Mouse (Mus musculus) 3134 (cell line): ENCODE data around the gene Grrp1.

Experiments used
- DNase-seq: peaks from one replicate; pipeline ENCODE4 v3.0.0-alpha.2; 2011; ENCODE audit warnings: low spot score; ENCODE audit not compliant: insufficient read length; ENCODE audit errors: extremely low read depth

Grrp1 gene

GRCm38 (mm10) chr4:134245148-134245843 is 8.6 kb downstream of the Grrp1 start, which contains the start of gene Zfp593:
Gene Zfp593, minus strand, starts transcription at chr4:134245592.
- peak; percentile 90 for DNase-seq

GRCm38 (mm10) chr4:134243516-134244250 is 10.2 kb downstream of the Grrp1 start, which contains the start of gene E130218I03Rik:
Gene E130218I03Rik, plus strand, starts transcription at chr4:134243662.
- no peak for DNase-seq

GRCm38 (mm10) chr4:134238686-134239085 is 15.2 kb downstream of the Grrp1 start:
- no peak for DNase-seq

GRCm38 (mm10) chr4:134238279-134238651 is 15.6 kb downstream of the Grrp1 start, which contains the start of gene Cnksr1:
Gene Cnksr1, minus strand, starts transcription at chr4:134238399.
- DNase-seq = peak; percentile 72

- DNase-seq = no peak
Measured at GRCm38 (mm10) chr4:134237582-134238278, 16.2 kb downstream of the Grrp1 start.

GRCm38 (mm10) chr4:134234876-134235275 is 19.0 kb downstream of the Grrp1 start:
- no peak for DNase-seq

- no peak for DNase-seq
Measured at GRCm38 (mm10) chr4:134230431-134230830, 23.5 kb downstream of the Grrp1 start.

GRCm38 (mm10) chr4:134227194-134227593 is 26.7 kb downstream of the Grrp1 start, which contains the start of gene Catsper4:
Gene Catsper4, minus strand, starts transcription at chr4:134227383.
- DNase-seq = no peak

- DNase-seq = peak; percentile 23
Measured at GRCm38 (mm10) chr4:134222793-134223600, 30.9 kb downstream of the Grrp1 start.

GRCm38 (mm10) chr4:134206488-134207053 is 47.3 kb downstream of the Grrp1 start:
- DNase-seq = no peak

GRCm38 (mm10) chr4:134203340-134203896 is 50.5 kb downstream of the Grrp1 start:
- DNase-seq = no peak

- DNase-seq = no peak
Measured at GRCm38 (mm10) chr4:134202904-134203303, 51.0 kb downstream of the Grrp1 start, which contains the start of gene Gm7534. Gene Gm7534, minus strand, starts transcription at chr4:134203004.
